Mouse (Mus musculus) liver, embryonic 14.5 days (tissue): Measurements from ENCODE around the gene Glipr1.

Source experiments
- CTCF ChIP-seq: IDR thresholded peaks from 2 replicates; pipeline ENCODE4 v1.5.1; 2016; ENCODE audit warnings: antibody characterized with exemption, low read depth, control low read depth
- EP300 ChIP-seq: IDR thresholded peaks from 2 replicates; pipeline ENCODE4 v1.6.1; 2016; ENCODE audit warnings: antibody characterized with exemption, low read depth

DNA sequence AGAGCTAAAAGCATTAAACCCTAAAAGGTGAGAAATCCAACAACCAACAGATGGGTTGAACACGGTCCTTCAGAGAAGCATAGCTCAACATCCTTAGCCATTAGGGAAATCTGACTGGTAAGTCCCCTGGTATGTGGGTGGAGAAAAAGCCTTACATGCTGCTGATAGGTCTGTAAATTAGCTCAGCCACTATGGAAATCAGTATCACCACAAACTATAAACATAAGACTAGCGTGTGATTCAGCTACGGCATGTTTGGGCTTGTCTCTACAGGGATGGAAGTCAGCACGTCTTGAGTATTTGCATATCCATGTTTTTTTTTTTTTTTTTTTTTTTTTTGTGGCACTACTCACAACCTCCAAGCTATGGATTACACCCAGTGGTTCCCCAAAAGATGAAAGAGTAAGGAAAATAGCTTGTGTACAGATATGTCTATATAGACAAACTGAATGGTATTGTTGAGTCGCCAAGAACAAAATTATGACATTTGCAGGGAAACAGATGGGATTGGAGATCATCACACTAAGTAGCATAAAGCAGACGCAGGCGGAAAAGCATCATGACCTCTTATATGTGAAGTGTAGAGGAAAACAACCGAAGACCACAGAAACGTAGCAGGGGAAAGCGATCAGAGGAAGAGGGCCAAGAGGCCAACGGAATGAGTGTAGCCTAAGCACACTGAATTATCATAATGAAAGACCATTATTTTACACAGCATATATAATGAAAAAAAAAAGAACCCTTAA, 6.5 kb downstream of the Glipr1 start:
- TF ChIP-seq CTCF (no peak), EP300 (no peak)
